Mouse (Mus musculus) forebrain, embryonic 13.5 days (tissue): ENCODE data around the gene Rps27. TPM values are rescaled to one million over a fixed set of nuclear protein-coding genes. Genes with fewer than 3 reads are reported as not detected.

ENCODE experiments used
- ATAC-seq: fragments of 200-750 bp; cut with Nextera tagmentation; 2 replicates; pipeline ENCODE4 v1.8.0; 2017
- H3K27ac ChIP-seq: fragments of 300-500 bp; sonication (generic); 2 replicates; pipeline ENCODE4 v1.5.1; 2015; ENCODE audit warnings: inconsistent platforms, mild to moderate bottlenecking, moderate library complexity
- H3K27me3 ChIP-seq: fragments of 300-500 bp; sonication (generic); 2 replicates; pipeline ENCODE4 v1.6.1; 2015; ENCODE audit warnings: mild to moderate bottlenecking, inconsistent platforms
- H3K36me3 ChIP-seq: fragments of 300-500 bp; sonication (generic); 2 replicates; pipeline ENCODE4 v1.6.1; 2015; ENCODE audit warnings: mild to moderate bottlenecking, inconsistent platforms; ENCODE audit not compliant: poor library complexity, severe bottlenecking
- H3K4me1 ChIP-seq: fragments of 300-500 bp; sonication (generic); 2 replicates; pipeline ENCODE4 v1.6.1; 2015; ENCODE audit warnings: inconsistent platforms
- H3K4me2 ChIP-seq: fragments of 300-500 bp; sonication (generic); 2 replicates; pipeline ENCODE4 v1.6.1; 2015; ENCODE audit warnings: inconsistent platforms, mild to moderate bottlenecking, moderate library complexity
- H3K4me3 ChIP-seq: fragments of 300-500 bp; sonication (generic); 2 replicates; pipeline ENCODE4 v1.5.1; 2015; ENCODE audit warnings: mild to moderate bottlenecking, inconsistent platforms
- H3K9ac ChIP-seq: fragments of 300-500 bp; sonication (generic); 2 replicates; pipeline ENCODE4 v1.6.1; 2015; ENCODE audit warnings: mild to moderate bottlenecking, inconsistent platforms
- H3K9me3 ChIP-seq: fragments of 300-500 bp; sonication (generic); replicated peaks from 2 replicates; pipeline ENCODE4 v1.6.1; 2016; ENCODE audit warnings: inconsistent platforms
- WGBS: fragments of 180-500 bp; shearing (Covaris S2); methylation state at CpG from one replicate; pipeline ENCODE4 v1.1.7; 2015; 5-methylcytosine and 5-hydroxymethylcytosine counted together
- polyA plus RNA-seq: library from polyadenylated mRNA; unstranded; fragments of >200 nt; fragmentation: Nextera tagmentation; extraction: Ambion mirVana; gene quantifications from 2 replicates; pipeline ENCODE4 v1.2.1, GENCODE M21; 2015

Rps27 gene
- polyA plus RNA-seq, 1 experiment from 2014 or later, result 1,420 TPM

DNA sequence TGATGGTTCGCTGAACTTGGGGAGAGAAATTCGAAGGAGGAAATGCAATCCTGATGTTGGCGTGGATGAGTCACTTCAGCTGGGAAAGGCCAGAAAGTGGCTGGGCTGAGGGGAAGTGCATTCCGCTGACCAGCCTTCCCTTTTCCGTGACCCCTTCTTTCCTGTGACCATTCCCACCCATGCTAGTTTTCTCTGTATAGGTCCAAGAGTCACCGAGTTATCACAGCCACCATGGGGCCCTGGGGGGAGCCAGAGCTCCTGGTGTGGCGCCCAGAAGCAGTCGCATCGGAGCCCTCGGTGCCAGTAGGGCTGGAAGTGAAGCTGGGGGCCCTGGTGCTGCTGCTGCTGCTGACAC, 35.3 kb upstream of the Rps27 start:
- ATAC-seq, result no peak

DNA sequence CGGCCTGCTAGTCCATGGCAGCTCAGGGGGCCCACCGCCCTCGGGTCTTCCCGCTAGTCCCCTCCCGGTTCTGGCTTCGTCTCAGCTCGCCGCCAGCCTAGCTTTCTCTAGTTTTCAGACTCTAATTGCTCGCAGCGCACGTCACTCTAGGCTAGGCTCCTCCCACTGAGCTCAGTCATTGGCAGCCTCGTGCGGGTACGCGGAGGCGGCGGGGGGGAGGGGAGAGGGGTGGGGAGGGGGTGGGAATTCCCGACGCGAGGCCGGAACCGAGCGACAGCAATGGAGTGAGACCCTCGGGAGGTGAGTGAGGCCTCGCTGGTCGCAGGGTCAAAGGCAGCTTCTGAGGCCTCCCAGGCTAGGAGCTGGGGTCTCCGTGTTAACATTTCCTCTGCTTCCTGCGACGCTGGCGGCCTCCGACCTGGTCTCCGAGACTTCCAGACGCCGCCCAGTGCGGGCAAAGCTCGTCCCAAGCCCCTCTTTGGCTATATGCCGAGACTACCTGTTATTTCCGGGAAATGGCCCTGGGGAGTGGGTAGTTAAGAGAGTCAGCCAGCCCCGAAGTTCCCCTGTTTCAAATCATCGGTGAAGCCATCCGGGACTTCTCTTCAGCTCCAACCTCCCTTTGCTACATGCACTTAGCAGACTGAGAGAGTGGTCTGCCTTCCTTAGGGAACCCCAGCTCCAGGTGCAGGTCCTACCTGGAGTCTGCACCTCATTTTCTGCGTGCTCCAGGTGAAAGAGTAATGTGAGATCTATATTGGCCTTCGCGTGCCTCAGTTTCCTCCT, 34.7 kb upstream of the Rps27 start, which contains the start of gene Slc39a1:
Gene Slc39a1 (plus strand): TSS at position 213 of the 786 bp plus-strand sequence.
- 2% methylated on average over 44 of the region's 44 CpGs for WGBS
- Histone ChIP-seq H3K4me2 (peak within 1 kb of the TSS; percentile 82), H3K9me3 (no peaks in the 10 kb centered on the region), H3K36me3 (peaks cover 15% of the 10 kb centered on the region), H3K27ac (peak within 1 kb of the TSS; percentile 77), H3K4me1 (peaks cover 29% of the 10 kb centered on the region), H3K9ac (peak within 1 kb of the TSS; percentile 80), H3K27me3 (no peaks in the 10 kb centered on the region), H3K4me3 (peak within 1 kb of the TSS; percentile 60)
- ATAC-seq, result peak; percentile 96

More for the DNA sequence above, 35.3 kb upstream of the Rps27 start:
- peaks cover 15% of the 10 kb centered on the region for H3K36me3 ChIP-seq
- H3K4me2 ChIP-seq, result peak overlapping the region; percentile 82
- peak overlapping the region; percentile 60 for H3K4me3 ChIP-seq
- peaks cover 25% of the 10 kb centered on the region for H3K4me1 ChIP-seq
- H3K9me3 ChIP-seq, result no peaks in the 10 kb centered on the region
- 5% methylated on average over 10 of the region's 10 CpGs for WGBS
- H3K27ac ChIP-seq, result peak overlapping the region; percentile 77
- H3K27me3 ChIP-seq, result no peaks in the 10 kb centered on the region
- peak overlapping the region; percentile 80 for H3K9ac ChIP-seq

DNA sequence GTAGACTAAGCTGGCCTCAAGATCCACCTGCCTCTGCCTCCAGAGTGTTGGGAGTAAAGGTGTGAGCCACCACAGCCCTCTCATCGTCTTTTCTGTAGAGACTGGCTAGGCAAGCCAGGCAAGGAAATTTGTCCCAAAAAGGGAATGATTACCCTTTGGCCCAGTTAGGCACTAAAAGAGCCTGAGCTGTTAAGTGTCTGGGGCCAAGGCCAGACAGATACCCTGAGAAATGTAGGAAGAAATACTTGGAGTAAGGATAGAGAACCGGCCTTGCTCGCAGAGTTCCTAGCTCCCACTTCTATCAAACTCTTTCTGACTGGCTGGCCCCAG, 34.1 kb upstream of the Rps27 start:
- peaks cover 15% of the 10 kb centered on the region for H3K36me3 ChIP-seq
- ATAC-seq, result peak; percentile 34

DNA sequence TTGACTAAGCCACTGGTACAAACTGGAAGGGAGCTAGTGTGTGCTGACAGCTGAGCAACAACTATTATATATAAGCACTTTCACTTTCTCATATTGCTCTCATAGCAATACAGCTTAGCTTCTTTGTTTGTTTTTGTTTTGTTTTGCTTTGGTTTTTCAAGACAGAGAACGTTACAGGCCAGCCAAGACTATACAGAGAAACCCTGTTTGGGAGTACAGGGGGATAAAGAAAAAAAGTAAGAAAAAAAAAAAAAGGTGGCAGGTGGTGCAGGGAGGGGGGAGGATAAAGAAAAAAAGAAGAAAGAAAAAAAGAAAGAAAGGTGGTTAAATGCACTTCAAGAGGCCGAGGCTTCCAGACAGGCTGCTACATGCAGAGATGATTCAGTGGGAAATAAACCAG, 32.0 kb upstream of the Rps27 start:
- no peak for ATAC-seq

More for the DNA sequence above, 34.1 kb upstream of the Rps27 start:
- under 1% methylated on average over 3 of the region's 3 CpGs for WGBS
- Histone ChIP-seq H3K4me1 (peaks cover 34% of the 10 kb centered on the region), H3K27me3 (no peaks in the 10 kb centered on the region), H3K4me3 (peak overlapping the region; percentile 60), H3K4me2 (peak overlapping the region; percentile 82), H3K27ac (peak overlapping the region; percentile 77), H3K9me3 (no peaks in the 10 kb centered on the region), H3K9ac (peak overlapping the region; percentile 80)

DNA sequence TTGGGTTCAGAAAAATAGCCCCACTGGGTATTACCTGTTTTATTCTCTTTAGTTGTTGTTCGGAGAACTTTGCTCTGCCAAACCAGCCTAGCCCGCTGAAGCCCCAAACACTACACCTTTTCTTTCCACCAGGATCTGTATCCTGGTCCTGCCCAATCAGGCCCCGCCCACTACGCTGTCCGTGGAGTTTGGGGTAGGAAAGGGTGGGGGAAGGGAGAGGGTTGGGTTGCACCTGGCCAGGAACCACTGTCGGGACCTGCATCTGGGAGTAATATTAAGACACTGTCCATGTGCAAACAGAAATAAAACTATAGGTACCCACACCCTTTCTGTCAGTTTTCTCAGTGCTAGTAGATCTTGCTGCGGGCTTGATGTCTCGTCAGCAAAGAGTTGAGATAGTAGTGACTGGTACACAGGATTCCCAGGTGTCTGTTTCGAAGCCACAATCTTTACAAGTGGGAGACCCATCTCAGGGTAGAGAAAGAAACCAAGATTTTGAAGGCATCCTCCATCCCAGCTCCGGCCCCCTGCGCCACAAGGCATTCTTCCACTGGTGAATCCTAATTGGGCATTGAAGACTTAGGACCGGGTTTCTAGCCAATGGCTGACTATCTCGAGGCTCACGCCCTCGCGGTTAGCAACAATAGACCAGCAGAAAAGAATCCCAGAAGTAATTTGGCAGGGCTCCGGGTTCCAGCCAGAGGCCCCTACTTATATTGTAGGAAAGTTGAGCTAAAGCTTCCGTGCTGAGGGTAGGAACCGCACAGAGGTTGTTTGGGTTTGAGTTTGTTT, 29.7 kb upstream of the Rps27 start, which contains the start of gene Creb3l4:
Gene Creb3l4 (minus strand): TSS at position 529 of the 792 bp plus-strand sequence.
- Histone ChIP-seq H3K4me3 (peak within 1 kb of the TSS; percentile 33), H3K9ac (peak within 1 kb of the TSS; percentile 55), H3K27me3 (no peaks in the 10 kb centered on the region), H3K36me3 (no peaks in the 10 kb centered on the region), H3K27ac (peak within 1 kb of the TSS; percentile 65), H3K4me1 (peaks cover 20% of the 10 kb centered on the region), H3K4me2 (peak within 1 kb of the TSS; percentile 65), H3K9me3 (no peaks in the 10 kb centered on the region)
- 3% methylated on average over 19 of the region's 19 CpGs for WGBS
- peak; percentile 77 for ATAC-seq

More for the DNA sequence above, 32.0 kb upstream of the Rps27 start:
- Histone ChIP-seq H3K4me3 (no peak overlapping the region), H3K27me3 (no peaks in the 10 kb centered on the region), H3K9me3 (no peaks in the 10 kb centered on the region), H3K27ac (no peak overlapping the region), H3K4me2 (no peak overlapping the region), H3K36me3 (0 out of 2 replicates have a peak, but pooled peaks cover under 1% of the 10 kb centered on the region), H3K9ac (no peak overlapping the region), H3K4me1 (peaks cover 31% of the 10 kb centered on the region)
- 63% methylated on average over 2 of the region's 2 CpGs for WGBS

DNA sequence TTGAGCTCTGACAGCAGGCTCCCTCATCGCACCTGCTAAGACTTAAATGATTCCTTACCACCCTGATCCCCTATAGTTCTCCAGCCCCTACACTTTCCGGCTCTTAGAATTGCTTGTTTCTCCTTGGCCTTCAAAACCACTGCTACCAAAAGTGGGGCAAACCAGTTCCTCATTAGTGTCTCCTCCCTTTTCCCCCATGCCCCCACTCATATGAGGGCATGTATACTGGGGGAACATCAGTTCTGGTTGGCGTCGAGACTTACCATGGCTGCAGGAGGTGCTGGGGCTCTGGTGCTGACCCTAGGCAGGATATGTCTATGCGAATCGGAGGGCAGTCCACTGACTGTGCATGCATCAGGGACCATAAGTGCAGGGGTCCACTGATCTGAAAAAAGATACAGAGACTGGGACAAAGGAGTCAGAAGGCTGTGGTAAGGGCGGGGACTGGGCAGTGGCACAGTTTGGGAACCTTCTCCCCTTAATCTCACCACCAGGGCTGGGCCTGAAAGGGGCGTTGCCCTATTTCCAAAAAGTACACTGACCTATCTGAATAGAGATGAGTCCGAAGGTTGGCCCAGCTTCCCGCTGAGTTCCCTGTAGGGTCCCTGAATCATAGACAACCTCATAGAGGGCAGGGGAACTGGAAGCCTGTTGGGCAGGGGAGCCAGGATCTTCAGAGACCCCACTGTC, 28.4 kb upstream of the Rps27 start:
- Histone ChIP-seq H3K4me3 (no peak overlapping the region), H3K4me2 (no peak overlapping the region), H3K36me3 (peaks cover 3% of the 10 kb centered on the region; the same call in 1 of the 2 replicates), H3K9ac (no peak overlapping the region), H3K27me3 (no peaks in the 10 kb centered on the region), H3K4me1 (peaks cover 17% of the 10 kb centered on the region), H3K9me3 (no peaks in the 10 kb centered on the region), H3K27ac (no peak overlapping the region)
- ATAC-seq, result no peak
- WGBS, result 82% methylated on average over 10 of the region's 10 CpGs

DNA sequence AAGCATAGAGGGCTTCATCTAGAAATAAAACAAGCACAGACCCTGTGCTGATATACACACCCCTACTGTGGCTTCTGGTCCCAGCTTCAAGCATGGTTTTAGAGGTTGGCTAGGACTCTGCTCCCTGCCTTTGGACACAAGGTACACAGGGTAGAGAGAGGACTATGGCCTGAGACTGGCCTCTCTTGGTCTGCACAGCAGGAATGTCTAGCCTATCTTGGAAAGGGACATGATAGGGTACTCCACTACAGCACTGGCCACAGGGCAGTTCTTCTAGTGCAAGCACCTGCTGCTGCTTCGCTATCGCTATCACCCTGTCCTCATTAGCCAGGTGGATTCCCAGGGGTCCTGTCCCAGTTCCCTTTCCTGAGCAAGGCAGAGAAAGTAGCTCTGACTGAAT, 27.8 kb upstream of the Rps27 start:
- H3K4me2 ChIP-seq, result no peak overlapping the region
- H3K4me3 ChIP-seq, result no peak overlapping the region
- no peaks in the 10 kb centered on the region for H3K27me3 ChIP-seq
- no peak for ATAC-seq
- no peak overlapping the region for H3K27ac ChIP-seq
- peaks cover 7% of the 10 kb centered on the region for H3K36me3 ChIP-seq
- H3K4me1 ChIP-seq, result peaks cover 17% of the 10 kb centered on the region
- H3K9ac ChIP-seq, result no peak overlapping the region
- H3K9me3 ChIP-seq, result no peaks in the 10 kb centered on the region
- WGBS, result 82% methylated on average over 2 of the region's 2 CpGs

DNA sequence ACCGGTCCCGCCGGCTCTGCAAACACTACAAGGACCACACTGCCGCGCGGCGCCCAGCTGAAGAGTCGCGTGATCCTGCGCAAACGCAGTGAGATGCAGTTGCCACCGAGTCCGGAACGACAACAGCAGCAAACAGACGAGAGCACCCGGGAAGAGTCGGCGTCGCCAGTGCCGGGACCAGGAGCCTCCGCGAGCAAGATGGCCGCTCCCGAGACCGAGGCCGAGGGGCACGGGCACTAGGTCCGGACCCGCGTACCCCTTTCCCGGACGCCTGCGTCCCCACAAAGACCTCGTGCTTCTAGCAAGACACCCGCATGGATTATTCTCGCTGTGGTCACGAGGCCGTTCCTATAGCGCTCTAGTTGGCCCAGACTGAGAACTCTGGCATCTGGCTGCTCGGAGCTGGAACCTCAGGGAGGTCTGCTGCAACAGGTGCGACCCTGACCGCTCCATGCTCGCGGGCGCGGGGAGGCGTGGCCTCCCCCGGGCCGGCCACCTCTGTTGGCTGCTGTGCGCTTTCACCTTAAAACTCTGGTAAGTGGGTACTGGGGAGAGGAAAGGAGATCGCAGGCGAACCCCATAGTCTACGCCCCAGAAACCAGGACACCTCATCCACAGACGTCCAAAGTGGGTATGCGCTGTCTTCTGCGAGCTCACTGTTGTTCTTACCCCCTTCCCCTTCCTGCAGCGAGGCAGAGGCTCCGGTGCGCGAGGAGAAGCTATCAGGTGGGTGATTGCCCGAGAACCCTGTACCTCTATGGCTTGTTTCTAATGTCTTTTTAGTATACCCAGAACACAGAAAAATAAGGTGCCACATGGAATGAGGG, 18.3 kb upstream of the Rps27 start, which contains the start of gene Jtb:
Gene Jtb (plus strand): TSS at position 91 of the 827 bp plus-strand sequence.
- H3K9ac ChIP-seq, result peak within 1 kb of the TSS; percentile 89
- ATAC-seq, result peak; percentile 99
- peaks cover 28% of the 10 kb centered on the region for H3K36me3 ChIP-seq
- H3K9me3 ChIP-seq, result no peaks in the 10 kb centered on the region
- H3K27me3 ChIP-seq, result no peaks in the 10 kb centered on the region
- under 1% methylated on average over 61 of the region's 61 CpGs for WGBS
- H3K4me1 ChIP-seq, result peaks cover 8% of the 10 kb centered on the region
- peak within 1 kb of the TSS; percentile 88 for H3K4me2 ChIP-seq
- H3K27ac ChIP-seq, result peak within 1 kb of the TSS; percentile 87
- peak within 1 kb of the TSS; percentile 88 for H3K4me3 ChIP-seq

DNA sequence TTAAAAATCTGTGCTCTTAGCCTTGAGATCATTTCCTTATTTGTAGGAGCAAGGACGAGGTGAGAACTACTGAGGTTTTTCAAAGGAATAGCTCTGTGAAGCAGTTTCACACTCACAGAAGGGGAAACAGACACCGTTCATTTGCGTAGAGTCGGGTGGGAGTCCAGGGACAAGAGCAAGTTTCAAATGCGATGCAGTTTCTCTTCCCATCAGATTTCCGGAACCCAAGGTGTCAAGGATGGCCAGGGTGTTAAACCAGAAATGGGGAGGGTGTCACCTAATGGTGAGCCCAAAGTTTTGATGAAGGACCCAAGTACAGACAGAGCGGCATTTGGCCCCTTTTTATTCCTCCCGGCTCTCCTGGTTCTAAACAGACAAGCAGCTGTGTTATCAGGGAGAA, 17.6 kb upstream of the Rps27 start:
- WGBS, result 21% methylated on average over 8 of the region's 8 CpGs
- Histone ChIP-seq H3K9ac (peak overlapping the region; percentile 89), H3K4me2 (peak overlapping the region; percentile 88), H3K27ac (no peak overlapping the region; the same call in 1 of the 2 replicates), H3K9me3 (no peaks in the 10 kb centered on the region), H3K27me3 (no peaks in the 10 kb centered on the region), H3K4me1 (peaks cover 8% of the 10 kb centered on the region), H3K4me3 (peak overlapping the region; percentile 88), H3K36me3 (peaks cover 22% of the 10 kb centered on the region)
- ATAC-seq, result no peak

DNA sequence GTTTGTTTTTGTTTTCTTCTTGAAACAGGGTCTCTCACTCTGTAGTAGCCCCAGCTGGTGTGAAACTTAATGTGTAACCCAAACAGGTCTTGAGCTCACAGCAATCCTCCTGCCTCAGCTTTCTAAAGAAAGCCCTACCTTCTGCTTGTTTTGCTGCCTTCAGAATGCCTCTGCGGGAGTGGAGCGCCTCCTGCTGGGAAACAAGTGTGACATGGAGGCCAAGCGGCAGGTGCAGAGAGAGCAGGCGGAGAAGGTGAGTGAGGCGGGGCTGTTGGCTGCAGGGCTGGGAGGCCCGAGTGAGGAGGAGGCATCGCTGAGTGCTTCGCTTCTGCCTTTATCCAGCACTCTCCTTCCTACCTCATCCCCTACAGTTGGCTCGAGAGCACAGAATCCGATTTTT, 10.9 kb upstream of the Rps27 start:
- Histone ChIP-seq H3K27ac (no peak overlapping the region), H3K4me3 (no peak overlapping the region), H3K36me3 (peaks cover 11% of the 10 kb centered on the region; the same call in 1 of the 2 replicates), H3K27me3 (no peaks in the 10 kb centered on the region), H3K9me3 (no peaks in the 10 kb centered on the region), H3K9ac (no peak overlapping the region), H3K4me1 (peaks cover 13% of the 10 kb centered on the region), H3K4me2 (no peak overlapping the region)
- WGBS, result 86% methylated on average over 10 of the region's 10 CpGs
- ATAC-seq, result no peak

DNA sequence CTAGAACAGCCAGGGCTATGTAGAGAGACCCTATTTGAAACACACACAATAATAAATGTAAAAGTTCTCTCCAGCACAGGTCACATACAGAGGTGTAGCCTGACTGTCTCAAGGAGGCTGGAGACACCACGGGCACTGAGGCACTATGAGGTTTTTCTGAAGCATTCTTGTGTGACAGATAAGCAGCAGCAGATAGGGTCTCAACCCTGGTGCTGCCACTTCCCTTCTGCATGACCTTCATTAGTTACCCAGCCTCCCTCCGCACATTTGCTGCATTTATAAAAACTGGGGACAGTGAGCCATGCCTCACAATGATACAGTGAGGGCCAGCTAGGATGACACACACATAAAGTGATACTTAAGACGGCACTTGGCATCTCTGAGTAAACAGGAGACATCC, 9.5 kb upstream of the Rps27 start:
- WGBS, result 86% methylated on average over 3 of the region's 3 CpGs
- Histone ChIP-seq H3K9ac (no peak overlapping the region), H3K4me3 (no peak overlapping the region), H3K4me2 (no peak overlapping the region), H3K27ac (no peak overlapping the region), H3K4me1 (peaks cover 13% of the 10 kb centered on the region), H3K9me3 (no peaks in the 10 kb centered on the region), H3K27me3 (no peaks in the 10 kb centered on the region), H3K36me3 (peaks cover 11% of the 10 kb centered on the region; the same call in 1 of the 2 replicates)
- no peak for ATAC-seq
